Mouse (Mus musculus) kidney, adult 2 months (tissue): ENCODE measurements at regions not wholly inside any gene's neighbourhood (a gene's known extent, or its start where the extent isn't known, plus 50 kb on each side); places are given as distances from the start of the nearest gene placed in this dataset.

ENCODE experiments used
- CTCF ChIP-seq: fragments of 200-500 bp; conservative IDR thresholded peaks from 2 replicates; pipeline ENCODE4 v1.5.1; 2011; ENCODE audit warnings: low read depth, mild to moderate bottlenecking, control low read depth, low read length, moderate library complexity, mixed read lengths; ENCODE audit not compliant: insufficient read depth, insufficient read length
- POLR2A ChIP-seq: fragments of 200-500 bp; IDR thresholded peaks from one replicate; pipeline ENCODE4 v1.6.1; 2011; ENCODE audit warnings: low read depth, low read length, control low read depth

DNA sequence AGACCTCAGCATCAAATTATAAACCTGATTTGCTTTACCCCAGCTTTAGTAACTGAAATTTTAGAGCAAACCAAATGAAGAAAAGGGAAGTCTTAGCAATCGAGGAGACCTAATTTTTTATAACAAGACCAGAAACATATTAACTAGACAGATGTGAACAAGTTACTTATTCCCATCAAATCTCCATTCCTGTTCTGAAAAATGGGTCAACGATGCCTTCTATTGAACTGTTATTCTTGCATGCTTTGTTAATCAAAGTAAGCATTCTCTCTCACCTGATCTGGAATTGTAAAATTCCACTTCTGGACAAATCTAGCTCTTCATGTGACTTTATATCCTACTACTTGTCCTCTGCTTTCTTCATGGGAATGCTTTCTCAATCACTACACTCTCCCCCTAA, 137.6 kb downstream of the Arrdc3 start:
- no peak for TF ChIP-seq CTCF
- no peak for TF ChIP-seq POLR2A
